Mouse (Mus musculus) liver, embryonic 16.5 days (tissue): ENCODE results near the gene Plekhj1. TPM values are rescaled to one million over a fixed set of nuclear protein-coding genes. Genes with fewer than 3 reads are reported as not detected.

Source experiments
- ATAC-seq: fragments of 200-750 bp; cut with Nextera tagmentation; 2 replicates; pipeline ENCODE4 v1.8.0; 2017; ENCODE audit warnings: low read depth, mild to moderate bottlenecking, moderate number of reproducible peaks, moderate library complexity
- H3K27ac ChIP-seq: fragments of 300-500 bp; sonication (generic); 2 replicates; pipeline ENCODE4 v1.5.1; 2014; ENCODE audit warnings: mild to moderate bottlenecking, low read length
- H3K27me3 ChIP-seq: fragments of 300-500 bp; sonication (generic); 2 replicates; pipeline ENCODE4 v1.6.1; 2014; ENCODE audit warnings: low read depth, low read length, mixed read lengths; ENCODE audit not compliant: control insufficient read depth, insufficient read depth
- H3K36me3 ChIP-seq: fragments of 300-500 bp; sonication (generic); 2 replicates; pipeline ENCODE4 v1.6.1; 2014; ENCODE audit warnings: mild to moderate bottlenecking; ENCODE audit not compliant: control insufficient read depth, insufficient read depth
- H3K4me1 ChIP-seq: fragments of 300-500 bp; sonication (generic); 2 replicates; pipeline ENCODE4 v1.6.1; 2014; ENCODE audit warnings: low read depth, low read length, mixed read lengths; ENCODE audit not compliant: control insufficient read depth
- H3K4me2 ChIP-seq: fragments of 300-500 bp; sonication (generic); 2 replicates; pipeline ENCODE4 v1.6.1; 2014; ENCODE audit warnings: low read depth, low read length, mixed read lengths
- H3K4me3 ChIP-seq: fragments of 300-500 bp; sonication (generic); 2 replicates; pipeline ENCODE4 v1.5.1; 2014; ENCODE audit warnings: low read depth, mild to moderate bottlenecking, low read length
- H3K9ac ChIP-seq: fragments of 300-500 bp; sonication (generic); 2 replicates; pipeline ENCODE4 v1.6.1; 2014; ENCODE audit warnings: low read depth, low read length
- H3K9me3 ChIP-seq: fragments of 300-500 bp; sonication (generic); replicated peaks from 2 replicates; pipeline ENCODE4 v1.6.1; 2016; ENCODE audit warnings: low read length; ENCODE audit not compliant: control insufficient read depth
- WGBS: fragments of 180-500 bp; shearing (Covaris S2); extraction: QIAGEN DNeasy Blood & Tissue Kit; methylation state at CpG from one replicate; pipeline ENCODE4 v1.1.7; 2014; ENCODE audit not compliant: insufficient replicate concordance; 5-methylcytosine and 5-hydroxymethylcytosine counted together
- polyA plus RNA-seq: library from polyadenylated mRNA; unstranded; fragments of >200 nt; fragmentation: Nextera tagmentation; extraction: Ambion mirVana; gene quantifications from 2 replicates; pipeline ENCODE4 v1.2.1, GENCODE M21; 2015

The Plekhj1 gene
- polyA plus RNA-seq, 1 experiment from 2014 or later: 61.4 TPM

DNA sequence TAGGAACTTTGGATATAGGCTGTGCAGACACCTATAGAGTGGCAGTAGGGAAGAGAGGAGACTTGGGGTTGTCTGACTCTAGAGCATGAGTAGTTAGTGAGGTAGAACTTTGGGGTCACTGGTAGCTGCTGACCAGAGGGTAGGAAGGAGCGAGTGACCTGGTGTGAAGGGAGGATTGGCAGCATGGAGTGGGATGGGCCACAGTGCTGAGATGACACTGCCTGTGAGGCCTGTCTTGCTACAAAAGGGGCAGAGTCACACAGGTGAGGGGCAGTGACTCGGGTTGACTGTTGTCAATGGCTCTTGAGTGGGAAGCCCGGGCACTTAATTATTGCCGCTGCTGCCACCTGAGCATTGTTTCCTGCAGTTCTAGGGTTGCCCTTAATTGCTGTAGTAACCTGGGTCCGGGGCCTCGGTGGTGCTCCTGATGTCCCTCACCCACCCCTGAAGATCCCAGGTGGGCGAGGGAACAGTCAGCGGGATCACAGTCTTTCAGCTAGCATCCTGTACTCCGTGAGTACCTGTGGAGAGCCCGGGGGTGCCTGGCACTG is 29.5 kb upstream of the Plekhj1 start:
- Histone ChIP-seq H3K4me3 (peak overlapping the region; percentile 75), H3K27ac (peak overlapping the region; percentile 92), H3K36me3 (peaks cover 19% of the 10 kb centered on the region), H3K27me3 (no peaks in the 10 kb centered on the region; the same call in 1 of the 2 replicates), H3K9me3 (no peaks in the 10 kb centered on the region), H3K4me2 (peak overlapping the region; percentile 86), H3K4me1 (peaks cover 62% of the 10 kb centered on the region), H3K9ac (peak overlapping the region; percentile 79)
- 76% methylated on average over 10 of the region's 10 CpGs for WGBS
- no peak for ATAC-seq

DNA sequence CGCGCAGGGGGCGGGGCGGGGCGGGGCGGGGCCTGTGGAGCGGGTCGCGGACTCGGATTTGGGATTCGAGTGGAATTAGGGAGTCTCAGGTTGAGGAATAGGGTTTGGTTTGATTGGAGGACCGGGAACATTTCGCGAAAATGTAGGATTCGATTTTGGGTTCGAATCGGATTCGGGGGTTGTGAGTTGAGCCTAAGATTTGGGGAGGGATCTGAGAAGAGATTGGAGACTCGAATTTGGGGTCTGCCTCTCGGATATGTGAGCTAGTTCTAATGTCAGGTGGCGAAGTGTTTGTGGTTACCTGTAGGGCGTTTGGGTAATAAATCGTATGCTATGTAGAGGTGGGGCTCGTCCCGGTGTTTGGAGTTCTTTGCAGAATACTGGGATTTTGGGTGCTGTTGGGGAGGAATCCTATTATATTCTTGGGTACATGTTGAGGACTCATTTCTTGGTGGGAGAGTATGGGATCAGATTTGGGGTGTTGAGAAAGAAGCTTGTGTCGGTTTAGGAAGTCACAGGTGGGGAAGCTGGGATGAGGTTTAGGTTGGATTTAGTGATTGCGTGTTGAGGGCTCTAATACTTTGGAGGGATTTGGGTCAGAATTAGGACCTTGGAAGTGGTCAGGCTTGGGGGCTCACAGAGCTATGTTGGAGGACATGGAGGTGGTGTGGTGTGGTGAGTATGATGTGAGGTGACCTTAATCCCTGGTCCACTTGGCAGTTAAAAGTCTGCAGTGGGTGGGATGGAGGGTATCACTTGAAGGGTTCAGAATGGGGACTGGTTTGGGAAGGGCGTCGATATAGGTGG is 28.8 kb upstream of the Plekhj1 start:
- Histone ChIP-seq H3K27ac (peak overlapping the region; percentile 92), H3K27me3 (no peaks in the 10 kb centered on the region), H3K4me2 (peak overlapping the region; percentile 86), H3K4me1 (peaks cover 65% of the 10 kb centered on the region), H3K9ac (peak overlapping the region; percentile 79), H3K36me3 (peaks cover 19% of the 10 kb centered on the region), H3K4me3 (peak overlapping the region; percentile 75), H3K9me3 (no peaks in the 10 kb centered on the region)
- no peak for ATAC-seq
- WGBS: 6% methylated on average over 29 of the region's 29 CpGs

DNA sequence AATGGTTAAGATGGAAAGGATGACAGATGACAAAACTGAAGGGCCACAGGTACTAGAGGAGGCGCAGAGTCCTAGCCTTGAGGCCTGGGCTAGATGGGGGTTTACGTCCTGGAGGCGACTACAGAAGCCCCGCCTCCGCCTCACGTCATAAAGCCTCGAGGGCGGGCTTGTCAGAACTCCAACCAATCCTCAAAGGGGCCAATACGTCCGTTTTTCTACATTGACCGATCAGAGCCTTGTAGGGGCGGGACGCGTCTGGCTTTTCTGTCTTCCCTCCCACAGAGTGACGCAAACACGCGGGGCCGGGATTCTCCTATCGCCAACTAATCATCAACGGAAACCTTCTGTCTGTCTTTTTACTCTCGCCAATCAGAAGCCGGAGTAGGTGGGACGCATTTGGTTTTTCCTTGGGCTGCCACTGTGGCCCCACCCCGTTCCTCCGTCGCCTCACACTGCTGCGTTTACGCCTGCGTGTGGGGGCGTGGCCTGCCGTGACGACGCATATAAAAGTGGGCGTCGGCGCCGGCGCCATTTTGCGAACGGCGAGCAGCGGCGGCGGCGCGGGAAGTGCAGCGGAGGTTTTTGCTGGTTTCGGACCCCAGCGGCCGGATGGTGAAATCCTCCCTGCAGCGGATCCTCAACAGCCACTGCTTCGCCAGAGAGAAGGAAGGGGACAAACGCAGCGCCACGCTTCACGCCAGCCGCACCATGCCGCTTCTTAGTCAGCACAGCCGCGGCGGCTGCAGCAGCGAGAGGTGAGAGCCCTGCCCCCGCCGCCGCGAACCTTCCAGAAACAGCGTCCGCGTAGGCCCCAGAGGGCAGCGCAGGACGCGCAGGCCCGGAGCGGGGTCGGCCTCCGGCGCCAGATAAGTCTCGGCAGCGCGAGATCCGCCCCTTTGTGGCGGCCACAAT is 28.0 kb upstream of the Plekhj1 start, which contains the start of gene Oaz1:
TSS of gene Oaz1 (plus strand) at position 506 of the 912 bp plus-strand sequence.
- peak within 1 kb of the TSS; percentile 79 for H3K9ac ChIP-seq
- peak within 1 kb of the TSS; percentile 92 for H3K27ac ChIP-seq
- H3K4me1 ChIP-seq: peaks cover 64% of the 10 kb centered on the region
- peak within 1 kb of the TSS; percentile 86 for H3K4me2 ChIP-seq
- peak within 1 kb of the TSS; percentile 75 for H3K4me3 ChIP-seq
- WGBS: under 1% methylated on average over 76 of the region's 82 CpGs
- H3K27me3 ChIP-seq: no peaks in the 10 kb centered on the region
- no peaks in the 10 kb centered on the region for H3K9me3 ChIP-seq
- peaks cover 19% of the 10 kb centered on the region for H3K36me3 ChIP-seq
- ATAC-seq: peak; percentile 92

DNA sequence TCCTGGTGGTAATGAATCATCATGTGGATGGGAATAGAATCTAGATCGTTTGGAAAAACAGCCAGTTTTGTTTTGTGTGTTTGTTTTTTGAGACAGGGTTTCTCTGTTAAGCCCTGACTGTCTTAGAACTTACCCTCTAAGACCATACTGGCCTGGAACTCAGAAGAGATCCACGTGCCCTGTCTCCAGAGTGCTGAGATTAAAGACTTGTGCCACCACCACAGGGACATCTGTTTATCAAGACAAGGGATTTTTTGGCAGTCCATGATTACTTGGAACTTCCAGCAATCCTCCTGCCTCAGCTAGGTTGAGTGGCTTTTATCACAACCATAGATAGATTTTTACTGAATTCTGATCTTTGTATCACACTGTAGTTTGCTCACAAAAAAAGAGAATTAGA is 26.4 kb upstream of the Plekhj1 start:
- H3K9ac ChIP-seq: peak overlapping the region; percentile 13; the same call in 1 of the 2 replicates
- 31% methylated on average over 2 of the region's 2 CpGs for WGBS
- H3K36me3 ChIP-seq: peaks cover 12% of the 10 kb centered on the region
- no peak for ATAC-seq
- no peak overlapping the region for H3K4me3 ChIP-seq
- peak overlapping the region; percentile 82 for H3K27ac ChIP-seq
- no peaks in the 10 kb centered on the region for H3K27me3 ChIP-seq
- H3K4me2 ChIP-seq: 0 out of 2 replicates have a peak overlapping the region, but pooled peaks have one; percentile 33
- no peaks in the 10 kb centered on the region for H3K9me3 ChIP-seq
- H3K4me1 ChIP-seq: peaks cover 54% of the 10 kb centered on the region

DNA sequence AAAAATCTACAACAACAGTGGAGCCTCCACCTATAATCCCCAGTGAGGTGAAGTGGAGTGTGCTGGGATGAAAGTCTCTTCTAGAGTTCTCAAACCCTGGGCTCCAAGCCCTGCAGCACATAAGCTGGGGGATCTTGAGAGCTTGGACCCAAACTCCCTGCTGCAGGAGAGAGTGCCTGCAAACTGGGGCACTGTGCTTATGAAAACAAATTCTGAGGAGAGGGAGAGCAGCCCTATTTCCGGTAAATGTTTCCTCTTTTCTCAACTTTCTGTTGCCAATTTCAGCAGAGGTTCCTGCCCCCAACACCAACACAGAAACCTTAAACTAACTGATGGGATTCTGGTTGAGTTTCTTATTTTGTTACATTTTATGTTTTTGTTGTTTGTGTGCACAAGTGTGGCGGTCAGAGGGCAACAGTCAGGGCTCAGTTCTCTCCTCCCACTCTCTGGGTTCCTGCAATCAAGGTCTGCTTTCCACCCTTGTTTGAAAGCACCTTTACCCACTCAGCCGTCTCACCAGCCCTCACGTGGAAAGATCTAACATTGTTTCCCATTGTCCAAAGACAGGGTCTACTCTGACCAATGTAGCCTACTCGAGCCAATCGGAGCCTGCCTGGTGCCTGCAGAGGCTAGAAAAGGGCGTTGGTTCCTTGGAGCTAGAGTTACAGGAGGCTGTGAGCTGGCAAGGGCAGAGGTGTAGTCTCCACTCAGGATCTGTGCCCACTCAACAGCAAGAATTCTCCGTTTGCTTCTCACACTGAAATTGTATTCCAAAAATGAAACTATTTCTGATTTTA is 25.6 kb upstream of the Plekhj1 start:
- H3K27ac ChIP-seq: peak overlapping the region; percentile 82
- H3K9me3 ChIP-seq: no peaks in the 10 kb centered on the region
- no peak overlapping the region for H3K4me3 ChIP-seq
- no peaks in the 10 kb centered on the region for H3K27me3 ChIP-seq
- H3K4me2 ChIP-seq: peak overlapping the region; percentile 33
- ATAC-seq: no peak
- H3K4me1 ChIP-seq: peaks cover 54% of the 10 kb centered on the region
- WGBS: 22% methylated on average over 8 of the region's 8 CpGs
- peak overlapping the region; percentile 13 for H3K9ac ChIP-seq
- peaks cover 4% of the 10 kb centered on the region for H3K36me3 ChIP-seq

DNA sequence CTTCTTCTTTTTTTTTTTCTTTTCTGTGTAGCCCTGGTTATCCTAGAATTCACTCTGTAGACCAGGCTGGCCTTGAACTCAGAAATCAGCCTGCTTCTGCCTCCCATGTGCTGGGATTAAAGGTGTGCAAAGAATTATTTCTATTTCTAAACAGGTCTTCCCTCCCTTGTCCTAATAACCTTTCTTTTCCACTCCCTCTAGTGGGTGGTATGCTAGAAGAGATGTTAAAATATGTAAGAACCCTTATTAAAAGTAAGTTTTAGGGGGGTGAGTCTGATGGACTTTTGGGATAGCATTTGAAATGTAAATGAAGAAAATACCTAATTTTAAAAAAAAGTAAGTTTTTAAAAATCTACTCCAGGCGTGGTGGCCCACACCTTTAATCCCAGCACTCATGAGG is 24.9 kb upstream of the Plekhj1 start:
- Histone ChIP-seq H3K4me2 (no peak overlapping the region), H3K27me3 (no peaks in the 10 kb centered on the region), H3K4me1 (peaks cover 59% of the 10 kb centered on the region), H3K9me3 (no peaks in the 10 kb centered on the region), H3K4me3 (no peak overlapping the region), H3K27ac (peak overlapping the region; percentile 82), H3K36me3 (no peaks in the 10 kb centered on the region; the same call in 1 of the 2 replicates), H3K9ac (no peak overlapping the region)
- WGBS: 57% methylated on average over 1 of the region's 1 CpGs
- ATAC-seq: no peak

DNA sequence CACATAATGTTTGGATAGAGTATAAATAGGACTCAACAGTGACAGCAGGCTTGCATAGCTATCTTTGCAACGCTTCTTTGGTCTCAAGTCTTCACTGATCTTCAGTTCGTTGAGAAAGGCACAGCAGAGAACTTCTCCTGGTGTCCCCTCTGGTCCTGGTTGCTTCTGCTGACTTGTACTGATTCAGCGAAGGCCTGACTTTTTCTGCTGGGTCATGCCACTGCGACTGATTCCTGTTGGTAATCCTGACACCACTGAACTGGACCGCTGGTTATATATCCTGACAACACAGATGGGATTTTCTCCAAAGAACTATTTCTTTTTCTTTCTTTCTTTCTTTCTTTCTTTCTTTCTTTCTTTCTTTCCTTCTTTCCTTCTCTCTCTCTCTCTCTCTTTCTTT is 24.1 kb upstream of the Plekhj1 start:
- H3K9me3 ChIP-seq: no peaks in the 10 kb centered on the region
- H3K27me3 ChIP-seq: no peaks in the 10 kb centered on the region
- H3K4me1 ChIP-seq: peaks cover 53% of the 10 kb centered on the region
- no peak for ATAC-seq
- no peaks in the 10 kb centered on the region for H3K36me3 ChIP-seq
- H3K9ac ChIP-seq: 0 out of 2 replicates have a peak overlapping the region, but pooled peaks have one; percentile 13
- H3K4me3 ChIP-seq: no peak overlapping the region
- WGBS: 74% methylated on average over 5 of the region's 5 CpGs
- H3K4me2 ChIP-seq: no peak overlapping the region
- H3K27ac ChIP-seq: peak overlapping the region; percentile 85

DNA sequence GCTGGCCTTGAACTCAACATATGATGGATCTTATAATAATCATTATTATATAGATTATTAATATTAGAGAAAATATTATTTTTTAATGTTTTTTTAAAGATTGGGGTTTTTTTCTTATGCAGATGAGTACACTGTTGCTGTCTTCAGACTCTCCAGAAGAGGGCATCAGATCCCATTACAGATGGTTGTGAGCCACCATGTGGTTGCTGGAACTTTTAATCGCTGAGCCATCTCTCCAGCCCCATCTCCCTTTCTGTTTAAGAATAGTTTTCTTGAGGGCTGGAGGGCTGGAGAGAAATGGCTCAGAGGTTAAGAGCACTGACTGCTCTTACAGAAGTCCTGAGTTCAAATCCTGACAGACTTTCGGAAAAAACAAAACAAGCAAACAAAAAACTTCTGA is 23.6 kb upstream of the Plekhj1 start:
- Histone ChIP-seq H3K4me2 (no peak overlapping the region), H3K4me1 (peaks cover 52% of the 10 kb centered on the region), H3K27ac (peak overlapping the region; percentile 85), H3K36me3 (no peaks in the 10 kb centered on the region), H3K27me3 (no peaks in the 10 kb centered on the region), H3K9me3 (no peaks in the 10 kb centered on the region), H3K4me3 (no peak overlapping the region), H3K9ac (0 out of 2 replicates have a peak overlapping the region, but pooled peaks have one; percentile 13)
- 43% methylated on average over 2 of the region's 2 CpGs for WGBS
- ATAC-seq: no peak
